Mouse (Mus musculus): Measurements from ENCODE around the gene Fbxl7.

The Fbxl7 gene

DNA sequence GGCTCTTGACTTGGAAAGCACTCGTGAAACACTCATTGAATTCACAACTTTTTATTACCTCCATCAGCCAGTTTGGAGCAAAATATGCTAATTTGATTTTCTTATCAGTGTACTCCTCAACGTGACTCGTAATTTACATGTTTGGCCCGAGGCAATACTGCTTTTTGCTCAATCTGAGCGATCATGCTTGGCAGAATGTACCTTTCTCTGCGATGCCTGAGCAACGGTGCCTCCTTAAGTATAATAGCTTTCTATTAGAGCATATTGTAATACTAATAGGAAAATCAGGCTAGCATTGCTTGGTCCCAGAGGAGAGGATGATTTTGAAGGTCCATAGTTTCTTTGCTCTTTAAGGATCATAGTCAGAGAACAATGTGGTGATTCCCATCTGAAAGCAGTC is 207.7 kb downstream of the Fbxl7 start:
- no peak for DNase-seq

- no peak for DNase-seq
Measured at GRCm38 (mm10) chr15:26682279-26682678, 213.1 kb downstream of the Fbxl7 start.

GRCm38 (mm10) chr15:26673239-26673859 is 222.0 kb downstream of the Fbxl7 start:
- no peak for DNase-seq

DNA sequence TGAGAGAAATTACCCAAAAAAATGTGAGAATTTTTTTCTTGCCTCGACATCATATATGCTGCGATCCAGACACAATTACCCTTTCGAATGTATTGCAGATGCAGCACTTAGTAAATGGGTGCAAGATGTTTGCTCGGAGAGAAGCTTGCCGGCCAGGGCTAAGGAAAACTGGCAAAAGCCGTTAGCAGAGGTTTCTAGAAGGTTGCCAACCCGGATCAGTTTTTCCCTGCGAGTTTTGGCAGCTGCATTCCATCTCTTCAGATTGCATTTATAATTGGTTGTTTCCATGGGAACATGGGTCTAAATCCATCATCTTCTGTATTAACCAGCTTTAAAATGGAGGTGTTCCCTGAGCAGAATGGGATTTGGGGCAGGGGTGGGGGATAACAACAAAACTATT is 240.4 kb downstream of the Fbxl7 start:
- DNase-seq, result no peak

- no peak for DNase-seq
Measured at GRCm38 (mm10) chr15:26642563-26642962, 252.8 kb downstream of the Fbxl7 start.

- no peak for DNase-seq
Measured at GRCm38 (mm10) chr15:26639726-26640125, 255.7 kb downstream of the Fbxl7 start.

DNA sequence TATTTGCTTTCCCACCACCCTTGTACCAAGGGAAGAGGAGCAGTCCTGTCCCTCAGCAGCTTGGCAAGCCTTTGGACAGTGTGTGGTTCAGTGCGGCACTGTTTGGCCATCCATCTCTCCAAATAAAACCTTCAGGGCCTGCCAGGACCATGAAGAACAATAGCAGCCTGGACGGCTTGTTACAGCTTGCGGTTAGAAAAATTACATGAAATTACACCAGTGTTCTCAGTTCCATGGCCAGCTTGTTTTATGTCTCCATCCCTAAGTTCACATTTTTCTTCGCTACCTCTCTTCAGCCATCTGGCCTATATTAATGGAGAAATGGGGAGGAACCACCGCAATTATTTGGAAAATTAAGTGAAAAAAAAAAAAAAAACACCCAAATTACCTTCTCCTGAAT is 259.8 kb downstream of the Fbxl7 start:
- no peak for DNase-seq

GRCm38 (mm10) chr15:26628181-26628580 is 267.2 kb downstream of the Fbxl7 start:
- no peak for DNase-seq

GRCm38 (mm10) chr15:26623242-26623641 is 272.1 kb downstream of the Fbxl7 start:
- no peak for DNase-seq

GRCm38 (mm10) chr15:26620279-26620678 is 275.1 kb downstream of the Fbxl7 start:
- DNase-seq, result no peak

DNA sequence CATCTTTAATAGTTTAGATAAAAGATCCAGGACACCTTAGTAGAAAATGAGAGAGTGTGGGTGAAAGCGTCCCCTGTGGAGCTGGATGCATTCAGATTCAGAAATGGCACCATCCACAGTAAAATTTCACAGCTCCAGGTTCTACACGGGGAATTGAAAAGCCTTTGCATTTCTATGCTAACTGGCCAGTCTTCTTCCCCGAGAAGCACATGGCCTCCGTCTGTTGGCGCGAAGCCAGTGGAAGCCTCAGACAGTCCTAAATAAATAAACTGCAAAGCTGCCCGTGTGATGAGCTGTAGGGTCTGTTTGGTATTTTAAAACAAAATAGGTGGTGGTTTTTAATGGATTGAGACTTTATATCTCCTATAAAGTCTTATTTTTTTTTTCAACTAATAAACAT is 276.2 kb downstream of the Fbxl7 start:
- no peak for DNase-seq

DNA sequence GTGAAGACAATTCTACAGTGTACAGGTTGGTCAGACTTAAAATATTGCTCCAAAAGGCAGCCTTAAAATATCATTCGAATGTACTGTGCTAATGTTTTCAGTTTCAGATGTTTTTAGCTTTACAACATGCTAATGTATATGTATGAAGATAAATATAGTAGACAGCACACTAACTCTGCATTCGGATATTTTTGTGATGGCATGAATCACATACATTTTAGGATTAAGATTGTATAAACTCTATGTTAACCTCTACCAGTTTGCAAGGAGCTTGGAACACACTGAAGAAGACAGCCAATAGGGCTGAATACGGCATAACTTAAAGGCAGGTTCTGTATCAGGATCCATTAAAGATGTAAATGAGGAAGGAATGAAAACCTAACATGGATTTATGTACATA is 299.1 kb downstream of the Fbxl7 start:
- no peak for DNase-seq

GRCm38 (mm10) chr15:26579947-26580709 is 315.3 kb downstream of the Fbxl7 start:
- DNase-seq, result no peak

- no peak for DNase-seq
Measured at GRCm38 (mm10) chr15:26578500-26578899, 316.9 kb downstream of the Fbxl7 start.

DNA sequence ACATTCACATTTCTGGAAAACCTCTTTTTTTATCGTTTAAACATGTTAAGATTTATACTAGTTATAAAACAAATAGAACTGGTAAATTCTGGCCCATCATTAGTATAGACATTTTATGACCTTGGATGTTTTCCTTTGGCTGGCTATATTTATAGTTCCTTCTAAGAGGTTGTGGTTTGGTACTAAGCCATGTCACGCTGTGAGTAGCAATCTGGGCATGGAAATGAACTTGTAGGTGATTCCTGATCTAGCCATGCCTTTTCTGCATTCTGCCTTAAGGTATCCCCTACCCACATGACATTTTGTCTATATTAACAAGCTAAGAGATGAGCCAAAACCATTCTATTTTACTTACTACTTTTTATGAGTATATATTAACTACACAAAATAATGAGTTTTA is 329.3 kb downstream of the Fbxl7 start:
- no peak for DNase-seq

GRCm38 (mm10) chr15:26553620-26554019 is 341.8 kb downstream of the Fbxl7 start:
- no peak for DNase-seq

DNA sequence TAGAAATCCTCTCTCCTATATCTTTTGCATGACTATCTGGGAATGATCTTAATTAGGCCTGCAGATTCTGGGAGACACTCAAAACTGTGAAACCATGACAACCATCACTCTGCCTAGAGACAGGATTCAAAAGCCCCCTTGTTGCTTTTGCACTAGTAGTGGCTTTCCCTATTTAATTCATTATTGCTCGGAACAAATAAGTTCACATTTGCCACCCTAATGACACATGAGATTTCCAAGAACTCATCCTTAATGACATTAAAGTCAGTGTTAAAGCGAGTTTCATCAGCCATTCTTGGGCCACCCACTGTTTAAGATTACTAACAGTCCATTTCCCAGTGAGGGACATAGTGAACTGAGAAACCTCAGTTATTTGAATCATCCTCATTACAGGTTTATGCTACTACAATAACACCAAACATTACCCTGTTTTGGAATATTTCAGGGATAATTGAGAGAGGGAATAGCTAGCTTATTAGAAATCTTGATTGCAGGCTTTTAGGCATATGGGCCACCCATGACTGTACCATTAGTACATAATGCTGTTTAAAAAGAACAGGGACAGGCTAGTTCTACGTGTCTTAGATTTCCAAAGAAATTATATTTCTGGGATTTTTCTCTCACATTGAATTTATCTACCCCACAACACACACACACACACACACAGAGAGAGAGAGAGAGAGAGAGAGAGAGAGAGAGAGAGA is 361.2 kb downstream of the Fbxl7 start:
- no peak for DNase-seq

DNA sequence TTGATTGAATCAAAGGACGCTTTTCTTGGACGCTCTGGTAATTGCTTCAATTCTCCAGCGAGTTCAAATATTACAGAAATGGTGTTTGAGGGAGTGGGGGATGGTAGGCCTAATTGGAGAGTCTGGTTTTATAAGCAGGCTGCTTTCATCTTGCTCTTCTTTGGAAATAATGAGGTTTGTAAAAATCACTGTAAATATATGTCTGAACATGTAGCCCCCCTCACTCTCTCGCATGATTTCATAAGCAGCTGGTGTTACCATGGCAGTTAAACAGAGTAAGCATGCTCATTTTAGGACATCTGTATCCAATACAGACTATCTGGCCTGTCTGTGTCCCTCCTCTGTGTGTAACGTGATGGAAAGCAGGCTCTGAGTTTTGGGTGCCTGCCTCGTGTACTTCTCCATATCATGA is 376.2 kb downstream of the Fbxl7 start:
- no peak for DNase-seq

GRCm38 (mm10) chr15:26501024-26501423 is 394.4 kb downstream of the Fbxl7 start:
- no peak for DNase-seq

All from B cell, adult 2 months (primary cell).